In the genomic region with DNA sequence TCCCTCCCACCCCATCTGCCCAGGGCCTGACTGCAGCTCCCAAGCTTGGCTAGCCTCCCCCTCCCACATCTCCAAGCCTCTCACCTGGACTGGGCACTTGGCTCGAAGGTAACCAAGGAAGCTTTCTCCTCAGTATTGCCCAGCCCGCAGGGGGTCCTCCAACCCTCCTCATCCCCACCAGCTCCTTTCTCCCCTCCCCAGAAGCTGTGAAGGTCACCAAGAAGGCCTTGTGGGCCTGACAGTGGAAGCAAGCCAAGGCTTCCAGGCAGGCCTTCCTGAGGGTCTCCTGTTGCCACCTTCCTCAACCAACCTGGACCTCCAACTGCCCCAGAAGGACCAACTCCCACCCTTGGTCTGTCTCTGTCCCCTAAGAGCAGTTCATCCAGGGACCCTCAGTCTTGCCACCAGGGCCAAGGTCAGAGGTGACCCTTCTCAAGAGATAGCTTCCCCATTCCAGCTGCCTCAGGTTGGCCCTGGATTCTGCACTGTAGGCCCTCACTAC, we compare ENCODE assay signal across 8 mouse cellular contexts. TPM values are rescaled to one million over a fixed set of nuclear protein-coding genes. Genes with fewer than 3 reads are reported as not detected.
DNase-seq lines count a peak whose midpoint lies in the region; ATAC-seq and TF ChIP-seq lines count a peak whose summit lies in the region.

No protein-coding gene starts in this region.

- no peak for TF ChIP-seq CTCF in kidney, adult 2 months (conservative IDR thresholded peaks at IDR 0.05; ENCODE audit: insufficient read depth, insufficient read length, low read depth, low read length)

- H3K9me3 ChIP-seq in hindbrain, embryonic 10.5 days, result no peaks in the 10 kb centered on the region
- no peaks in the 10 kb centered on the region for H3K9me3 ChIP-seq in midbrain, embryonic 13.5 days

- peak overlapping the region; percentile 99 for H3K27ac ChIP-seq in kidney, adult 2 months (ENCODE audit: insufficient read depth, low read depth, low read length)
- peak overlapping the region; percentile 97 for H3K27ac ChIP-seq in hindbrain, embryonic 10.5 days
- no peak overlapping the region for H3K27ac ChIP-seq in midbrain, embryonic 13.5 days

- DNase-seq in kidney, adult 2 months, result no peak
- DNase-seq in kidney, postnatal 14 days, result no peak
- peak; percentile 70 for DNase-seq in cerebellum, adult 9-11 months
- peak; percentile 18 for DNase-seq in hindbrain, embryonic 10.5 days (ENCODE audit: low spot score)
- no peak for DNase-seq in c-Kit-positive CD71-positive TER-119-positive erythroid progenitor cells, embryonic 14.5 days (ENCODE audit: low spot score)
- no peak for DNase-seq in Muller cell, postnatal 12 days (ENCODE audit: inconsistent ontology term)
- no peak for DNase-seq in adrenal gland, postnatal 4 days (ENCODE audit: low spot score in 2 of 2)

- ATAC-seq in midbrain, embryonic 13.5 days, result no peak

- peaks cover 3% of the 10 kb centered on the region; the same call in 1 of the 2 replicates for H3K36me3 ChIP-seq in kidney, adult 2 months (ENCODE audit: control insufficient read depth, insufficient read depth, low read length)
- H3K36me3 ChIP-seq in hindbrain, embryonic 10.5 days, result peaks cover 45% of the 10 kb centered on the region
- H3K36me3 ChIP-seq in midbrain, embryonic 13.5 days, result peaks cover 15% of the 10 kb centered on the region

- peak overlapping the region; percentile 66 for H3K4me2 ChIP-seq in midbrain, embryonic 13.5 days (replicated peaks)

- peak overlapping the region; percentile 94 for H3K9ac ChIP-seq in midbrain, embryonic 13.5 days (replicated peaks)

- peak overlapping the region; percentile 97 for H3K4me3 ChIP-seq in kidney, adult 2 months (ENCODE audit: insufficient read depth, low read depth, low read length)
- peak overlapping the region; percentile 83 for H3K4me3 ChIP-seq in hindbrain, embryonic 10.5 days
- H3K4me3 ChIP-seq in midbrain, embryonic 13.5 days (replicated peaks), result peak overlapping the region; percentile 85

- TF ChIP-seq POLR2A in kidney, adult 2 months (IDR thresholded peaks at IDR 0.05; ENCODE audit: low read depth, low read length), result no peak

- peaks cover 16% of the 10 kb centered on the region for H3K4me1 ChIP-seq in kidney, adult 2 months (ENCODE audit: control insufficient read depth, insufficient read depth, low read length)
- H3K4me1 ChIP-seq in hindbrain, embryonic 10.5 days (replicated peaks), result peaks cover 84% of the 10 kb centered on the region
- peaks cover 61% of the 10 kb centered on the region for H3K4me1 ChIP-seq in midbrain, embryonic 13.5 days (replicated peaks)

- H3K27me3 ChIP-seq in kidney, adult 2 months (replicated peaks; ENCODE audit: control insufficient read depth, insufficient read depth, low read length), result no peaks in the 10 kb centered on the region
- peaks cover 9% of the 10 kb centered on the region for H3K27me3 ChIP-seq in hindbrain, embryonic 10.5 days (ENCODE audit: insufficient read depth, poor library complexity, severe bottlenecking)
- 0 out of 2 replicates have a peak, but pooled peaks cover 5% of the 10 kb centered on the region for H3K27me3 ChIP-seq in midbrain, embryonic 13.5 days

- 18% methylated on average over 2 of the region's 2 CpGs for WGBS in kidney, adult 2 months
- WGBS in hindbrain, embryonic 10.5 days, result 45% methylated on average over 2 of the region's 2 CpGs
- WGBS in midbrain, embryonic 13.5 days, result 54% methylated on average over 2 of the region's 2 CpGs

RNA-seq across cellular contexts. Expression of a gene that starts 3.1 kb away (rescaled TPM):
- polyA plus RNA-seq in kidney, adult 2 months (2012; rRNA removed), result 336 and 398 TPM in 2 replicates
- polyA plus RNA-seq in hindbrain, embryonic 10.5 days (2016; fragmentation: Nextera tagmentation; extraction: Ambion mirVana), result 2.0 TPM in 2 replicates
- 2.7 and 3.4 TPM in 2 replicates for polyA plus RNA-seq in midbrain, embryonic 13.5 days (2015; fragmentation: Nextera tagmentation; extraction: Ambion mirVana)
- total RNA-seq in adrenal gland, postnatal 4 days (2021), result 100 to 1,000 TPM; 242 to 257 TPM

Comparison
In these comparisons a context has a peak if more than half of its experiments do, and no peak if none do; other contexts are left out.
1. DNase-seq: peak in cerebellum, adult 9-11 months (single experiment) and hindbrain, embryonic 10.5 days (single experiment); none in kidney, adult 2 months (single experiment), kidney, postnatal 14 days (single experiment), c-Kit-positive CD71-positive TER-119-positive erythroid progenitor cells, embryonic 14.5 days (single experiment), Muller cell, postnatal 12 days (single experiment) and adrenal gland, postnatal 4 days (0 of 2).
2. RNA of a gene that starts 3.1 kb away (polyA plus RNA-seq): 336 to 398 TPM in kidney, adult 2 months; 2.7 to 3.4 TPM in midbrain, embryonic 13.5 days and 2.0 TPM in hindbrain, embryonic 10.5 days; every median in the first group is over 10 times any median in the second.
3. Peak in every context shown above with its lines, with median percentiles within 50 percentile points of each other: H3K4me3 ChIP-seq.